ENCODE assay signal across 22 mouse cellular contexts in genomic region chr14:121678913-121679312, GRCm38 (mm10).
DNase-seq lines count a peak whose midpoint lies in the region; ATAC-seq and TF ChIP-seq lines count a peak whose summit lies in the region.
"Had no signal": no experiment of that assay in that cellular context is flagged by ENCODE, and none has a peak within 500 bp of the region (broad histone marks: within the 10 kb centered on the region; RNA-seq: fewer than 3 reads in every experiment).

No protein-coding gene starts in this region.

- peak overlapping the region; percentile 29; the same call in 1 of the 2 replicates for H3K27ac ChIP-seq in kidney, adult 2 months (ENCODE audit: insufficient read depth, low read depth, low read length)
- no peak overlapping the region for H3K27ac ChIP-seq in kidney, embryonic 14.5 days (ENCODE audit: low read depth, low read length)
- no peak overlapping the region for H3K27ac ChIP-seq in lung, postnatal 0 days (ENCODE audit: low read length)
- H3K27ac ChIP-seq in intestine, embryonic 14.5 days (ENCODE audit: low read depth) = peak overlapping the region; percentile 33; the same call in 1 of the 2 replicates
- no peak overlapping the region for H3K27ac ChIP-seq in left cerebral cortex, adult 2 months
- H3K27ac ChIP-seq: forebrain, embryonic 12.5 days; hindbrain, embryonic 15.5 days; midbrain, embryonic 13.5 days; neural tube, embryonic 13.5 days had no signal

- intact Hi-C loops in left cerebral cortex, adult 2 months (cut with DNase I) = no loop called here

- no peak overlapping the region for H3K4me2 ChIP-seq in kidney, embryonic 14.5 days (replicated peaks; ENCODE audit: low read depth, low read length)
- H3K4me2 ChIP-seq in lung, postnatal 0 days (replicated peaks; ENCODE audit: low read depth, low read length) = no peak overlapping the region
- H3K4me2 ChIP-seq in intestine, embryonic 14.5 days (ENCODE audit: low read length) = no peak overlapping the region
- H3K4me2 ChIP-seq in myocyte (ENCODE audit: low read depth) = no peak overlapping the region
- H3K4me2 ChIP-seq: forebrain, embryonic 12.5 days; heart, embryonic 11.5 days; hindbrain, embryonic 15.5 days; liver, embryonic 11.5 days; midbrain, embryonic 13.5 days; neural tube, embryonic 13.5 days had no signal

- H3K4me1 ChIP-seq in kidney, adult 2 months (ENCODE audit: control insufficient read depth, insufficient read depth, low read length) = peaks cover 21% of the 10 kb centered on the region
- H3K4me1 ChIP-seq in kidney, embryonic 14.5 days (ENCODE audit: control insufficient read depth, insufficient read depth, low read length) = peaks cover 23% of the 10 kb centered on the region
- H3K4me1 ChIP-seq in lung, postnatal 0 days (ENCODE audit: insufficient read depth, low read depth, low read length) = peaks cover 18% of the 10 kb centered on the region
- peaks cover 46% of the 10 kb centered on the region for H3K4me1 ChIP-seq in intestine, embryonic 14.5 days (replicated peaks; ENCODE audit: control insufficient read depth, insufficient read depth, low read length)
- H3K4me1 ChIP-seq: neural tube, embryonic 13.5 days had no signal

- no peak overlapping the region for H3ac ChIP-seq in myocyte (ENCODE audit: control insufficient read depth, insufficient read length)

- peak; percentile 43; the same call in 1 of the 2 replicates for TF ChIP-seq EP300 in lung, postnatal 0 days (IDR thresholded peaks at IDR 0.05)

- TF ChIP-seq CTCF in kidney, adult 2 months (conservative IDR thresholded peaks at IDR 0.05; ENCODE audit: insufficient read depth, insufficient read length, low read depth, low read length) = no peak
- no peak for TF ChIP-seq CTCF in lung, postnatal 0 days (IDR thresholded peaks at IDR 0.05)
- TF ChIP-seq CTCF in left cerebral cortex, adult 2 months (IDR thresholded peaks at IDR 0.05) = no peak

- H3K79me2 ChIP-seq in myocyte (ENCODE audit: control insufficient read depth, insufficient read depth) = no peaks in the 10 kb centered on the region

- H3K9ac ChIP-seq in kidney, embryonic 14.5 days (ENCODE audit: low read depth, low read length) = no peak overlapping the region
- no peak overlapping the region for H3K9ac ChIP-seq in lung, postnatal 0 days (replicated peaks; ENCODE audit: low read depth)
- no peak overlapping the region for H3K9ac ChIP-seq in intestine, embryonic 14.5 days (ENCODE audit: low read length)
- H3K9ac ChIP-seq: forebrain, embryonic 12.5 days; hindbrain, embryonic 15.5 days; midbrain, embryonic 13.5 days; neural tube, embryonic 13.5 days had no signal

- H3K4me3 ChIP-seq in kidney, adult 2 months (ENCODE audit: insufficient read depth, low read depth, low read length) = no peak overlapping the region
- H3K4me3 ChIP-seq in kidney, embryonic 14.5 days (ENCODE audit: low read length) = no peak overlapping the region
- H3K4me3 ChIP-seq in lung, postnatal 0 days (ENCODE audit: low read depth, low read length) = no peak overlapping the region
- H3K4me3 ChIP-seq in intestine, embryonic 14.5 days (ENCODE audit: low read depth, low read length) = no peak overlapping the region
- H3K4me3 ChIP-seq in myocyte = no peak overlapping the region
- H3K4me3 ChIP-seq in left cerebral cortex, adult 2 months = no peak overlapping the region
- H3K4me3 ChIP-seq: forebrain, embryonic 12.5 days; hindbrain, embryonic 15.5 days; midbrain, embryonic 13.5 days; neural tube, embryonic 13.5 days had no signal

- no peaks in the 10 kb centered on the region for H3K36me3 ChIP-seq in kidney, adult 2 months (ENCODE audit: control insufficient read depth, insufficient read depth, low read length)
- no peaks in the 10 kb centered on the region for H3K36me3 ChIP-seq in kidney, embryonic 14.5 days (ENCODE audit: control insufficient read depth, insufficient read depth, low read length)
- no peaks in the 10 kb centered on the region; the same call in 1 of the 2 replicates for H3K36me3 ChIP-seq in lung, postnatal 0 days (ENCODE audit: insufficient read depth, low read length)
- H3K36me3 ChIP-seq in intestine, embryonic 14.5 days (ENCODE audit: control insufficient read depth, insufficient read depth, low read length) = peaks cover 17% of the 10 kb centered on the region
- no peaks in the 10 kb centered on the region for H3K36me3 ChIP-seq in myocyte (ENCODE audit: control insufficient read depth, insufficient read depth)
- H3K36me3 ChIP-seq: forebrain, embryonic 12.5 days; hindbrain, embryonic 15.5 days; midbrain, embryonic 13.5 days; neural tube, embryonic 13.5 days had no signal

- H3K27me3 ChIP-seq in kidney, adult 2 months (replicated peaks; ENCODE audit: control insufficient read depth, insufficient read depth, low read length) = no peaks in the 10 kb centered on the region
- H3K27me3 ChIP-seq in kidney, embryonic 14.5 days (ENCODE audit: control insufficient read depth, insufficient read depth, low read length) = no peaks in the 10 kb centered on the region
- no peaks in the 10 kb centered on the region for H3K27me3 ChIP-seq in lung, postnatal 0 days (replicated peaks; ENCODE audit: insufficient read depth, low read length)
- no peaks in the 10 kb centered on the region for H3K27me3 ChIP-seq in intestine, embryonic 14.5 days (replicated peaks; ENCODE audit: control insufficient read depth, insufficient read depth, low read length)
- H3K27me3 ChIP-seq in myocyte (ENCODE audit: control insufficient read depth, insufficient read depth, insufficient read length) = no peaks in the 10 kb centered on the region
- H3K27me3 ChIP-seq: forebrain, embryonic 12.5 days; hindbrain, embryonic 15.5 days; midbrain, embryonic 13.5 days; neural tube, embryonic 13.5 days had no signal

- no peak for ATAC-seq in kidney, embryonic 14.5 days (ENCODE audit: low FRiP score, low TSS enrichment)
- peak; percentile 52; the same call in 1 of the 2 replicates for ATAC-seq in lung, postnatal 0 days
- no peak for ATAC-seq in intestine, embryonic 14.5 days (replicated peaks; ENCODE audit: low FRiP score, low TSS enrichment, low read depth)
- ATAC-seq: activated CD4-positive, CD25-positive, alpha-beta regulatory T cell, adult 4 months; midbrain, embryonic 13.5 days had no signal

- DNase-seq in kidney, adult 2 months = no peak
- no peak for DNase-seq in lung, postnatal 0 days (ENCODE audit: low spot score)
- no peak for DNase-seq in lung, postnatal 36 days
- no peak for DNase-seq in intestine, embryonic 14.5 days (ENCODE audit: low spot score)
- no peak for DNase-seq in left cerebral cortex, adult 2 months (ENCODE audit: extremely low spot score in 1 of 2, low spot score in 2 of 2)
- DNase-seq: adrenal gland, postnatal 10 days; cerebellum, adult 11 months; cerebellum, postnatal 10 days; gastrocnemius, postnatal 25 days; kidney, adult 8-10 months; lung, adult 18-20 months; thymus, postnatal 36 days had no signal

- WGBS in kidney, adult 2 months = 72% methylated on average over 5 of the region's 5 CpGs
- 87% methylated on average over 5 of the region's 5 CpGs for WGBS in kidney, embryonic 14.5 days
- 65% methylated on average over 5 of the region's 5 CpGs for WGBS in lung, postnatal 0 days
- 64% methylated on average over 5 of the region's 5 CpGs for WGBS in intestine, embryonic 14.5 days

- H3K9me3 ChIP-seq in kidney, embryonic 14.5 days (ENCODE audit: control insufficient read depth, low read length) = no peaks in the 10 kb centered on the region
- H3K9me3 ChIP-seq in lung, postnatal 0 days (ENCODE audit: low read length) = no peaks in the 10 kb centered on the region
- no peaks in the 10 kb centered on the region for H3K9me3 ChIP-seq in intestine, embryonic 14.5 days (ENCODE audit: control insufficient read depth, low read length)
- H3K9me3 ChIP-seq: forebrain, embryonic 12.5 days; G1E; hindbrain, embryonic 15.5 days; midbrain, embryonic 13.5 days; neural tube, embryonic 13.5 days had no signal

- no peak for TF ChIP-seq POLR2A in kidney, adult 2 months (IDR thresholded peaks at IDR 0.05; ENCODE audit: low read depth, low read length)
- TF ChIP-seq POLR2A in myocyte (IDR thresholded peaks at IDR 0.05; ENCODE audit: insufficient read length, low read depth) = no peak

TF ChIP-seq in myocyte, 11 proteins besides CTCF, POLR2A, EP300 and RAD21:
- TF ChIP-seq SRF (IDR thresholded peaks at IDR 0.05; ENCODE audit: control insufficient read depth, insufficient read length, low read depth) (peak; percentile 51), POLR2AphosphoS2 (IDR thresholded peaks at IDR 0.05; ENCODE audit: insufficient read length, low read depth) (no peak)

Comparison
In these comparisons a context has a peak if more than half of its experiments do, and no peak if none do; other contexts are left out.
1. H3K27ac ChIP-seq: peak in kidney, adult 2 months (single experiment) and intestine, embryonic 14.5 days (single experiment); none in kidney, embryonic 14.5 days (single experiment), lung, postnatal 0 days (single experiment) and left cerebral cortex, adult 2 months (single experiment).